Mouse (Mus musculus) testis, postnatal 10 days (tissue): ENCODE measurements at regions not wholly inside any gene's neighbourhood (a gene's known extent, or its start where the extent isn't known, plus 50 kb on each side); places are given as distances from the start of the nearest gene placed in this dataset.

Experiments used
- DNase-seq: peaks from one replicate; pipeline ENCODE4 v3.0.0; 2021; ENCODE audit warnings: low spot score

GRCm38 (mm10) chr2:174532671-174533363, 59.9 kb upstream of the Prelid3b start:
- DNase-seq = peak; percentile 60

- no peak for DNase-seq
These were observed 67.8 kb upstream of the Prelid3b start for GRCm38 (mm10) chr2:174540717-174541116.

GRCm38 (mm10) chr2:174547207-174547606, 74.3 kb upstream of the Prelid3b start:
- no peak for DNase-seq

- DNase-seq = no peak
These were observed 74.8 kb upstream of the Prelid3b start for GRCm38 (mm10) chr2:174547701-174548100.

GRCm38 (mm10) chr2:174548776-174549175, 75.9 kb upstream of the Prelid3b start:
- DNase-seq = no peak

GRCm38 (mm10) chr2:174555778-174556177, 82.9 kb upstream of the Prelid3b start:
- no peak for DNase-seq

- DNase-seq = no peak
These were observed 81.4 kb upstream of the Zfp831 start for GRCm38 (mm10) chr2:174561828-174562429.

- no peak for DNase-seq
These were observed 79.4 kb upstream of the Zfp831 start for GRCm38 (mm10) chr2:174563917-174564316.

- no peak for DNase-seq
These were observed 78.5 kb upstream of the Zfp831 start for GRCm38 (mm10) chr2:174564817-174565216.

GRCm38 (mm10) chr2:174565891-174566290, 77.4 kb upstream of the Zfp831 start:
- no peak for DNase-seq

GRCm38 (mm10) chr2:174566752-174567151, 76.6 kb upstream of the Zfp831 start:
- DNase-seq = no peak

GRCm38 (mm10) chr2:174574804-174575507, 68.4 kb upstream of the Zfp831 start:
- DNase-seq = no peak

GRCm38 (mm10) chr2:174575546-174575945, 67.8 kb upstream of the Zfp831 start:
- DNase-seq = no peak

- DNase-seq = no peak
These were observed 62.2 kb upstream of the Zfp831 start for GRCm38 (mm10) chr2:174580906-174581703.

GRCm38 (mm10) chr2:174584272-174584671, 59.1 kb upstream of the Zfp831 start:
- DNase-seq = no peak
